Mouse (Mus musculus): ENCODE data around the gene Abhd15. TPM values are rescaled to one million over a fixed set of nuclear protein-coding genes. Genes with fewer than 3 reads are reported as not detected.

Abhd15 gene
- total RNA-seq, 2 experiments from 2014 or later = 0.26 to 2.1 TPM

Other genes starting within 250 kb of the Abhd15 start
- gene Coro6, start 52.7 kb upstream of the Abhd15 start, total RNA-seq (2021) = 100 to 1,000 TPM; 146 to 148 TPM
- 1 to 10 TPM; 7.4 to 7.8 TPM for gene Ankrd13b, start 25.4 kb upstream of the Abhd15 start, total RNA-seq (2021)
- gene Git1, start 21.6 kb upstream of the Abhd15 start, total RNA-seq (2021) = 10 to 100 TPM; 24.1 to 24.6 TPM
- gene Trp53i13, start 859 bp downstream of the Abhd15 start, total RNA-seq (2021) = 1 to 10 TPM; 3.6 to 3.7 TPM
- gene Gm10392, start 4.1 kb downstream of the Abhd15 start, total RNA-seq (2021) = not detected
- 10 to 100 TPM; 35.5 to 36.1 TPM for gene Taok1, start 92.7 kb downstream of the Abhd15 start, total RNA-seq (2021)
- gene Nufip2, start 171.0 kb downstream of the Abhd15 start, total RNA-seq (2021) = 10 to 100 TPM; 34.7 to 37.3 TPM
- gene Cryba1, start 210.2 kb downstream of the Abhd15 start, total RNA-seq (2021) = not detected
- gene Myo18a, start 248.1 kb downstream of the Abhd15 start, total RNA-seq (2021) = 100 to 1,000 TPM; 329 to 377 TPM

Data from gastrocnemius, postnatal 25 days (tissue).